Mouse (Mus musculus) frontal cortex, adult (tissue): ENCODE measurements around the gene Laptm4a.
"Not testable (repeated sequence)": the region's sequence is repeated elsewhere in the genome, so short reads cannot be mapped to it uniquely, and the experiment has no call there.

Experiments used
- ATAC-seq: cut with Nextera tagmentation; 2 replicates; pipeline ENCODE4 v1.9.2; 2017; ENCODE audit warnings: mild to moderate bottlenecking, moderate library complexity, mixed read lengths; ENCODE audit not compliant: low TSS enrichment

Laptm4a gene

DNA sequence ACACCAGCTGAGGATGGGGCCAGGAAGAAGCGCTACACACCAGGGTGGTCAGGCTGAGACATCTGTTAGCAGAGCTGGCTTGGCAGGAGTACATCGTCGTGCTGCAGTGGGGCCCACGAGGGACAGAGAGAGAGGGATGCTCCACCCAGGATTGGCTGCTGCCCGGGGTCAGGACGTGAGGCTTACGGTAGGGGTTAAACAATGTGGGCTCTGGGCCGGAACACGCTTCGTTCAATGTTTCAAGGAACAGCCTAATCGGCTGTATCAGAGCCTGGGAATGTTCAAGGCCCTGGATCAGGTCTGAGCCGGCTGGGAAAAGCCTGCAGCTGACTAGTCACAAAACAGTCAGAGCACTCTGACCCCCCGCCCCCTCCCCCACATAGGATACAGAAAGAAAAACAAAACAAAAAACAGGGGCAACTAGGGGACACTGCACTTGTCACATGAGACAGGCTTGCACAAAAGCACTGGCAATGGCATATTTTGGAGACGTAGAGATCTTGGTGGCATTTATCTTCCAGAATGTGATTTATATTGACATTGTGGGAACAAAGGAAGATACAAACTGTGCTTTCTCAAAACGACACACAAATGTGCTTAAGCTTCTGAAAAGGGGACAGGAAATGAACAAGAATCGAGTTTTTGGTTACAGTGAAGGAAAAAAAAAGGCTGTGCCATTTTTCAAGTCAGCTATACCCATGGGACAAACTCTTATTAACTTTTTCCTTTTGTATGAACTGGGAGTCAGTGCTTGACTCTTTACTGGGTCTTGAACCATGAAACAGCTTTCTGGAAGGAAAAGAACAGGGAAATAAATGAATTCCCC is 8.4 kb upstream of the Laptm4a start:
- ATAC-seq = no peak

DNA sequence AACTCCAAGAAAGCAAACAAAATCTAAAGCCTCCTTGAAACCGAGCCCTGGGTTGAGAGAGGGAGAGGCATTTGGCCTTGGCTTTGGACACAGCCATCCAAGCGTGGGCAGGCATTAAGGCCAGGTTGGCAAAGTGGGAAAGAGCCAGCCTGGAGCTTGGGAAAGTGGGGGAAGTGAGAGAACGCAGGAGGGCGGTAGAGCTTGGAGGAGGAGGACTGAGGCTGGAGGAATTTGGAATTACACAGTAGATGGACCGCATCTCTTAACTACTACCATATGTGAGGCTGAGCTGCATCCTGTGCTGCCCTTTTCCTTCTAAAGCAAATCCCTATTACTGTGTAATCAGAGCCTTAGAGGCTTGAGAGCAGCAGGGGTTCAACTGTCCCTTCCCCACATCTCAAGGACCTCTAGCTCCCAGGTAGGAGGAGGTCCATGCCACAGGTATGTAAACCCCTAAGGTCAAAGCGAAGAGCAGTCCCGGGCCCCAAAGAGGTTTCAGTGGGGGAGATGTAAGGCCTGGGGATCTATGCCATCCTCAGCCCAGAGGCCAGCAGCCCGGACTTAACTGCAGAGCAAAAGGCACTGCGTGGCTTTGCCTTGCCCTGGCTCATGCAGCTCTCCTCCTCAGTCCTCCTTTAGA is 7.6 kb upstream of the Laptm4a start:
- ATAC-seq = peak; percentile 65

DNA sequence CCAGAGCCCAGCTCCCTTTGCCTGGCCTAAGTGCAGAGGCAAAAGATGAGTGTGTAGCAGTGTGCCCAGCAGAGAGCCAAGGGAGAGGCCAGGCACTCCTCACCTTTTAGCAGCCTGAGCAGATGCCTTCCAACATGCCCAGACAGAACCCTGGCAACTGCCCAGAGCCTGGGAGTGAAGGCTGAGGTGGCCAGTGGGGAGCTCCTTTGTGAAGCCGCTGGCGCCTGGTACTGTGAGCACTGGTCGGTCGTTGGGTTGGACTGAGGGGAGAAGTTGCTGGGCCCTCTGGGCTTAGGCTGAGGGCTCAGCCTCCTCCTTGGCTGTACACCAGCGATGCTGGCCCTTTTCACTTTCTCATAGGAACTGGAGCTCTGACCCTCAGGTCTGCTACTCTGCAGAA is 5.1 kb upstream of the Laptm4a start:
- 0 out of 2 replicates have a peak, but pooled peaks have one; percentile 14 for ATAC-seq

DNA sequence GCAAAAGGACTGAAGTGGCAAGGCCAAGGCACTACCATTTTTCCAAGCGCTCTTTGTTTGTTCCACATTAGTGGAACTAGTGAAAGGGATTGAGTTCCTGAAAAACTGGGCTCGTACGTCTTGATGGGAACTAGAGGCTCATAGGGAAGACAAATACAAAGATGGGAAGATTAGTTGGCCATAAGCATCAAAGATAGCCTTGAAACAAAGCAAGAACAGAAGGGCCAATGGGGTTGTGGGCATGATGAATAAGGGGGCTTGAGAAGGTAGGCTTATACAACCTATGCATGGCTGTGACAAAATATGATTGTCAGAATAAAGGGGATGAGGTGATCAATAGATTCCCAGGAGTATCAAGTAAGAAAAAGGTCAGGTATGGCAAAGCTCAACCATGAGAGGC is 2.2 kb upstream of the Laptm4a start:
- no peak for ATAC-seq

DNA sequence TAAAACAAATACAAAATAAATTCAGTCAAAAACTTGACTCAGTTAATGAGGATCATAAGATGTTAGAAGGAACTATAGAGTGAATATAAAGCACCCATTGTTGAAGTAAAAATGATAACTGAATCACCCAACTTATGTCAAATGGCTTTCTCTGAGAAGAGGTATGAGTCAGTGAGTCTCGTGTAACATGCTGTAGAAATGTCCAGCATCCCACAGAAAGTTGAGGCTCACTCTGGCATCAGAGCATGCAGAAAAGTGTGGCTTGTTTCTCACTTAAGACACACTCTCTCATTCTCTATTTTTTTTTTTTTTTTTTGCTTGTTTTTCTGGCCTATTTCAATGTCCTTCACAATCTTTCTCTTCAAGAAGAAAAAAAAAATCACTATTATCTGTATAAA is 469 bp upstream of the Laptm4a start:
- no peak for ATAC-seq

DNA sequence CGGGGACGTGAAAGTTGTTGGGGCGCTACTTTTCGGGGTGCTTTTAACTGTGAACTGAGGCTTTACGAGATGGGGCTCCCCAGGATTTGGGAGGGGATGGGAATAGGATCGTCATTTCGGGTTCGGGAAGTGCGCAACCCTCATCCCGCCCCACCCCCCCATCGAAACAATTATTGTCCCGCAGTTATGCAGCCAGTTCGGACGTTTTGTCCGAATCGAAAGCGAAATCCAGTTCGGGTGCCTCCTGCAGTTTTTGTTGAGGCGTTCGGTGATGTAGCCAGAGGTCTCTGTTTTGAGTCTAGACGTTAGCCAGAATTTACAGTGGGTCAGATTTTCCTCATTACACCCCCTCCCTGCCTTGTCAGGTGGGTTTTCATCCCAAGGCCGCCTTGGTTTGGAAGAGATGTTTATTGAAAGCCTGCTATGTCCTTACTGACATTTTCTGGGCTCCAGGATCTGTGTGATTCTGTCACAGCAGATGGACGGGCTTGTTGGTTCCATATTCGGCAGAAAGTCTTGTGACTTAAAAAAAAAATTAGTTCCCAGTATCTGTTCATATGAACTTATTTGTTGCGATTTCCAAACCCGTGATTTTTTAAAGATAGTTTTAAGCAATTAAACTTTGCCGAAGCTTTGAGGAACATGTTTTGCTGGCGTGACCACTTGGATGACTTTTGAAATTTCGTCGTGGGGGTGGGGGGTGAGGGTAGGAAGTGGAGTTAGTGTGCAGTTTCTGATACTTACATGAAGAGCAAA is 1.1 kb downstream of the Laptm4a start:
- ATAC-seq = no peak

DNA sequence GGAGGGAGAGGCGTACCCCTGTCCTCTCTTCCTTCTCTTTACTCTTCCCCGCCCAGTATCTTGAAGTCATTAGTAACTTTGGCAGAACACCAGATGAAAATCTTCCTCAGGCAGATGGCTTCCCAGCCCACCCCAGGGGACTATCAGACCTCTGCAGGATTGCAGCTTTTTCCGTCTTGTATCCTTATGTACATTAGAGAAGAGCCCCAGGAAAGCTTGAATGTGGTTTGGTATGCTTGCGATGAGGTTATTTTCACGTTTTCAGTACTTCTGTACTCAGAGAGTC is 1.6 kb downstream of the Laptm4a start:
- no peak for ATAC-seq

DNA sequence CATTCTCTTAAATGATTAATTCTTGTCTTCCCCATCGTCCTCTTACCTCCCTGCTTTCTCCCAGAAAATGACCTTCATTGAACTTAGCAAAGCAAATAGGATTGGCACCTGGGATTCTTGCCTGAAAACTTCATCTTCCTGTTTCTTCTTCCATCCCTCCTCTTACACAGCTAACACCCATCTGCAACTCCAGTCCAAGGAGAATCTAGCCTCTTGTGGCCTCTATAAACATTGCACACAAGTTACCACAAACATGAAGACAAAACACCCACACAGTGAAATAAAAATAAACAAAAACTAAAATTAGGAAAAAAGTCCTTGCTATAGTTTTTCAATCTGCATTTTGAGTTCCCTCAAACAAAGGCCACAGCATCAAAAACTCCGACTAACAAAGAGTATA is 2.1 kb downstream of the Laptm4a start:
- no peak for ATAC-seq

DNA sequence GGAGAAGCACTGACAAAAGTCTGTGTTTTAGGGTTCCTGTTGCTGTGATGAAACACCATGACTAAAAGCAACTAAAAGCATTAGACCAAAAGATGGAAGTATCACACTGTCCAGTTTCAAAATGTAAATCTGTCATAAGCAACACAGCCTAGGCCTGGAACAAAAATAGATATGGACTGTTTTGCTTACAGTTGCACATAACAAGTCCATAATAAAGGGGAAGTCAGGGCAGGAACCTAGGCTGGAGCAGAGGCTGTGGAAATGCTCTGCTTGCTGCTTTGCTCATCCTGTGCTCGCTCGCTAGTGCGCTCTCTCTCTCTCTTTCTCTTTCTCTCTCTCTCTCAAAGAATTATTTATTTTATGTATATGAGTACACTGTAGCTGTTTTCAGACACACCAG is 6.2 kb downstream of the Laptm4a start:
- ATAC-seq = no peak

DNA sequence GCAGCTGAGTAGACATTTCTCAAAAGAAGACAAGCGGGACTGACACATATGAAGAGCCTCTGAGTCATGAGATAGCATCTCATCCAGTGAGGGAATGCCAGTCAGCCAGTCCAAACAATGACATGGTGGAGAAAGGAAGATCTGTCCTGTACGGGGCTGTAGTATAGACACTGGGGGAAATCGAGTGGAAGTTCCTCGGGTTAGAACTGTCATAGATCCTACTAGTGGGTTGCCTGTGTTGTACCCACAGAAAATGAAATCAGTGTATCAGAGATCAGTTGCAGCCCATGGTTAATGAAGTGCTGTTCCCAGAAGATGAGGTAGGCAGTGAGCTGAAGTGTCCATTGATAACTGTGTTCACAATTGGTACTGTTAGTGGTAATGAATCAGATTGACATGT is 7.3 kb downstream of the Laptm4a start:
- ATAC-seq = no peak

DNA sequence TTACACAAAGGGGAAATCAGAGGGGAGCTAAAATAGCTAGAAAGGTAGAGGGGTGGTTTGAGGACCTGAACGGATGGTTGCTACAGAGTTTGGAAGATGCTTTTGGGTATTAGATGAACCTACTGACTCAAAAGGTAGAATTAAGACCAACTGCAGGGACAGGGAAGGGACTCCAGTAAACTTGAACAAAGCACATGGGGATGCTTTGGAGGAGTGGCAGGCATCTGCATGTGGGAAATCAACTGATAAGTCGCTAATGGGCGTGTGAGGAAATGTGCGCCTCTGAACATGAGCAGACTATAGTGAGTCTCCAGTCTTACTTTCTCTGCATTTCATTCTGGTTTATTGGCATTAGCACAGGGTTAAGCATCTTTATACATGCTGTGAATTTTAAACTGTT is 9.6 kb downstream of the Laptm4a start:
- no peak for ATAC-seq

DNA sequence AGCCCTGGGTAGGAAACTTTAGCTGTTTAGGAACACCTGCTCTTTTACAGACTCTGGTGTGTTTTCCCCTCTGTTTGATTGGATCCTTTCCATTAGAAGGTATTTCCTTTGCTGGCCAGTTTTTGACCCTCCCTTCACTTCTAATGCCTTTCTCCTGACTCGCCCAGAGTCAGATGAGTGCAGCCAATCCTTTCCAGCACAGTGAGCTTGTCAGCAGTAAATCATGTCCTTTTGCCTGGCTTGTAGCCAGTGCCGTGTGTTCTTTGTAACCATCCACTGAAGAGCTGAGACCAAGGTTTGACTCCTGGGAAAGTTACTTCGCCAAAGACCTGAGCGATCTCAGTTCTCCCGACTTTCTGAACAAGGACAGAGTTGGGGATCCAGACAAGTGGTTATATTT is 13.9 kb downstream of the Laptm4a start:
- ATAC-seq = no peak

DNA sequence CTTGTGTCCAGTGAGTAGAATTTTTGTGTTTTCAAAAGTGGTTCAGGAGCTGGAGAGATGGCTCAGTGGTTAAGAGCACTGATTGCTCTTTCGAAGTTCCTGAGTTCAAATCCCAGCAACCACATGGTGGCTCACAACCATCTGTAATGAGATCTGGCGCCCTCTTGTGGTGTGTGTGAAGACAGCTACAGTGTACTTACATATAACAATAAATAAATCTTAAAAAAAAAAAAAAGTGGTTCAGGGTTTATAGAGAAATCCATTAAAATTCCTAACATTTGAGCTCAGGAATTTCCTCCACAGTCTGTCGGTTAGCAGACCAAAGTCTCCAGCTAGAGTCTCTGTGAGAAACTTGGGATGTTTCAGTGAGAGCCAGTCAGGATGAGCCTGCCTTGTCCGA is 14.7 kb downstream of the Laptm4a start:
- ATAC-seq = not testable (repeated sequence)

DNA sequence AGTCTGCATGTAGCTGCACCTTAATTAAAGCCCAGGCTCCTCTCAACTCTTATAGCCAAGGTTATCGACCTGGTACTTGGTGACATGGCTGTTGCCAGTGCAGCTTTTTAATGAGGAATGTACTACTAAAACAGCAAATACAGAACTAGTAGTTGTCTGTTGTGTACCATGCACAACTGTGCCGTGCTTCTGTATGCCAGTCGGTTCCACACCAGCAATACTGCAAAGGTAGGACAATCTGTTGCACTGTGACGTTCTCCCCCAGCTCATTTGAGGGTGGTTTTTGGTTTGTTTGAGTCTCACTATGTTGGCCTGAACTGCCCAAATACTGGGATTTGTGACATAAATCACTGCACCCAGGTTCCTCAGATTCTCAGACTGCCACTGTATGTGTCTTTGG is 18.0 kb downstream of the Laptm4a start:
- no peak for ATAC-seq

DNA sequence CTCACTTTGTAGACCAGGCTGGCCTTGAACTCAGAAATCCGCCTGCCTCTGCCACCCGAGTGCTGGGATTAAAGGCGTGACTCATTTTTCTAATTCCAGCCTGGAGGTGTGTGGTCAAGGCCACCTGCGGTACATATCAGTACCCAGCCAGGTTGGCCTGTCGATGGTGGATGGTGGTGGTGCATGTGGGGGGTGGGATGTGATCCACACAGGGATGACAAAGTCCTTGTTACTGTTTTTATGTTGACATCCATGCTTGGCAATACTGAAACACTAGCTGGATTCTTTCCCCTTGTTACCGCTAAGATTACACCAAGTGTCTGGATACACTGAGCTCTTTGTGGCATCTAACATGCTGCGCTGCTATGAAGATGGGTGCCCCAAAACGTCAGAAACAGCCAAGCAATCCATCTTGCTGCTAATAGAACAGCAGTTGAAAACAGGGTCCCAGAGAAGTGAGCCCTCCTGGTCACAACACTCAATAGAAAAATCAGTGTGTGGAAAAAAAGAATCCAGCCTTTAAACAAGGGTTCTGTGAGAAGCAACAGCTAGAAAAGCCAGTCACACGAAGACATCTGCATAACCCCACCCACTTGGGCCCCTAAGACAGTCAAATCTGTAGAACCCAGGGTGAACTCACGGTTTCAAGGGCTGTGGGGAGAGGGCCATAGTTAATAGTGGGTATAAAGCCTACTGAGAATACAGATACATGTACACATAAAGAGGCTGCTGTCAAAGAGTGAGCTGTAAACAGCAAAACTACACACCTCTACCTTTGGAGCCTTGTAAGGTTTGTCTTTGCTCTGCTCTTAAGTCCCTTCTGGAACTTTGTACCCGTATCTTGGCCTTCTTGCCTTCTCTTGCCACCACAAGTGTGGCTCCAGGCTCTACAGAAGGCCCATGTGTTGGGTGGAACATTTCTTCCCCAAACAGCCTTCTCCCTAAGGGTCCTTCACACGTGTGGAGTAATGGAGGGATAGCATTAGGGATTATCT is 18.8 kb downstream of the Laptm4a start:
- ATAC-seq = no peak

DNA sequence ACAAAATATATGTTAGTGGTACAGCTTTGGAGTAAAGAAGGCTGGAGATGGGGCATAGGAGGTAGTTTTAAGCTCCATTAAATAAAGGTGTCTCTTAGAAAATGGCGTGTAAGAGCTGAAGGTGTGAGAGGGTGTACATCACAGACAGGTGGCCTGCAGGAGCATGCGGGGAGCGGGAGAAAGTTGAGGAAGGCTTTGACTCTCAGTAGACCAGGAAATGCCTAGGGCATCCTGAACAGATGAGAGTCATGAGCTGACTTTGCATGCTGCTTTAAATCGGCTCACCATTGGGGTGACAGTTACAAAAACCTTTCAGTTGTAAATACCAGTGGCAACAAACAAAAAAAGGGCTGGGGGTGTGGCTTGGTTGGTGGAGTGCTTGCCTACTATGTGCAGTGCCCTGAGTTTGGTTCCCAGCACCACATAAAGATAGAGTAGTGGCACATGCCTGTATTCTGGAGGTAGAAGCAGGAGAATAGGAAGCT is 19.7 kb downstream of the Laptm4a start:
- ATAC-seq = no peak

DNA sequence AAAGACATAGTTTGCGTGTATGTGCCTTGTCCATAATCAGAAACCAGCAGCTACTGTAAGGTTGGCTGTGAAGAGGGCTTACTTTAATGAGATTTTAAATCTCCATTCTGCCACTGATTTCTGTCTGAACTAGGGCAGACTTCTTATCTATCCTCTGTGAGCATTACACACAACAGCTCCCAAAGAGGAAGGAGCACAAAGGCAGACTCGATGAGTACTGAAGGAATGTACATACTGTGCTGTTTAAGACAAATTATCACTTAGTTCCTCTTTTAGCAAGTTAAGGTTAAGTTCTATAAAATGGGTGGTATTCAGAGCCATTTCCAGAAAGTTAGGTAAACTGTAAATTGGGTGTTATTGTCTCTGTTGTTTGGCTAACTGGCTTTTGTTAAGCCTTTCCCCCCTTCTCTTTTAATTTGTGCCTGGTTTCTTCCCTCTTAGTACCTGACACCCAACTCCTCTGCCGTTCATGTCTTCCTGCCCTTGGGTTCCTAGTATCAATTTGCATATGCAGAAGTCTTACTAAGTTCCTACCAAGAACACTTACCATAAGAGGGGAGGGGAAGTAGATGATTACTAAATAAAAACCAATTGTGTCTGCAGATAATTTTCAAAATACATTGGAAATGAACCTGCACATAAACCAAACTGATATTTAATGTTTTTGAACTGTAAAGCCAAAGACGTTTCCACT is 20.4 kb downstream of the Laptm4a start:
- no peak for ATAC-seq

DNA sequence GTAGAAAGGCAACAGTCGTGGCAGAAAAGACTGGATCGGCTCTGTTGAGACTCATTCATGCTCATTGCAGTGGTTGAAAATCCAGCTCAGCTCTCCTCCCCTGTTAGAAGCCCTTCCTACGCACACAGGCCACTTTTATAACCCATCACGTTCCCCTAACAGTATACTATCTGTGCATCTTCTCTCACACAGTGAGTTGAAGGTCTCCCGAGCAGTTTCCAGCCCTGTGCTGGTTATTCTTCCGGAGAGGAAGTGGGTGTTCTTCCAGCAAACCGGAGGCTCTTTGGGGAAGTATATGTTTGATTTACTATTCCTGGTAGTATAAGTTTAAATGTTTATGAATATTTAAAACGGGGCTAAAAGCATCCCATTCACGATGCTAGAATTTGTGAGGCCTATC is 25.7 kb downstream of the Laptm4a start:
- peak; percentile 73 for ATAC-seq

DNA sequence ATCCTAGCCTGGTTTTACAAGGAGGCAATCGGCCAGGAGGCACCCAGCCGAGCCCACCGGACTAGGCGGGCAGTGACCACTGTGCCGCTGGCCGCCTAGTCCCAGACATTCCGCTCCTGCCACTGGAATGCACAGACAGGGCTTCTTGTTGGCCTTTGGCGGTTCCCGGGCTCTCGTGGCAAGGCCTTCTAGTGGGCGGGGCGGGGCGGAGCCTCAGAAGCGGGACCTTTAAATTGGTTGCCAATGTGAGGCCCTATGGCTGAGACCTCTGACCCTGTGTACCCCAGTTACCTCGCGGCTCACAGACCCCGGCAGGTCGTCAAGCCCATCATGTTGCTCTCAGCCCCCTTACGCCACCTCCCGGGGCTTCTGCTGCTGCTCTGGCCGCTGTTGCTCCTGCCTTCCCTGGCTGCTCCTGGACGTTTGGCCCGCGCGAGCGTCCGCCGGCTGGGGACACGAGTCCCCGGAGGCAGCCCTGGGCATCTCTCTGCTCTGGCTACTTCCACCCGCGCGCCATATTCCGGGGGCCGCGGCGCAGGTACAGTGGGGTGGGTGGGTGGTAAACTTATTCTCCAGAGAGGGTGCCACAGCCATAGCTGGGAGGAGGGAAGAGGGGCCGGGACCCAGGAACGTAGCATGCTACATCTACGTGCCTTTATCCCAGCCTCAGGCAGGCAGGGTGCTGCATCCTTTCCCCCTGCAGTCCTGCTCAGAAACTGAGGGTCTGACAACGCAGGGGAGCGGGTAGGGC is 26.4 kb downstream of the Laptm4a start, which contains the start of gene Matn3:
Gene Matn3, plus strand, starts transcription at position 216 of the 751 bp plus-strand sequence.
- ATAC-seq = peak; percentile 51

DNA sequence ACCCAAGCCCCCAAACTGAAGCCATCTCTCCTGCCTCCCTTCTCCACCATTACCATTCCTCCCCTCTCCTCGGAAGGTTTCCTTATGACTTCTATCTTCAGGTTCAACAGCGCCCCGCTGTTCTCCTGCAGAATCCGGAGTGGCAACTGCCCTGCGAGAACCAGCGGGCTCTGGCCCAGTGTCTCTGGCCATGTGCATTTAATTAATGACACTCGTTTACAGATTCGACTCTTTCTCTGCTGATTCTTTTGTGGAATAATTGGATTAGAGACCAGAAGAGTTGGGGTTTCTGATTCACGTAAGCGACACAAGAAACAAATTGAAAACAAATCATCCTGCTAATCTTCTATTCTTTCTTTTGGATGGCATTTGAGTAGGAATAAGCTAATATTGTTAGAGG is 31.7 kb downstream of the Laptm4a start:
- no peak for ATAC-seq
